Mouse (Mus musculus): ENCODE data around the gene Cox7a2. TPM values are rescaled to one million over a fixed set of nuclear protein-coding genes. Genes with fewer than 3 reads are reported as not detected.

Gene Cox7a2
- polyA plus RNA-seq, 1 experiment from 2014 or later: 635 TPM

GRCm38 (mm10) chr9:79785794-79786085 lies 26.1 kb upstream of the Cox7a2 start:
- Histone ChIP-seq H3K36me3 (ENCODE audit: control insufficient read depth, insufficient read depth, low read length) (no peaks in the 10 kb centered on the region), H3K4me2 (ENCODE audit: low read depth) (no peak overlapping the region), H3K4me3 (ENCODE audit: low read depth, low read length) (no peak overlapping the region), H3K27ac (ENCODE audit: low read depth, low read length) (no peak overlapping the region), H3K9ac (ENCODE audit: low read length) (no peak overlapping the region), H3K9me3 (ENCODE audit: control insufficient read depth, low read length) (no peaks in the 10 kb centered on the region), H3K27me3 (ENCODE audit: control insufficient read depth, insufficient read depth, low read length) (no peaks in the 10 kb centered on the region), H3K4me1 (ENCODE audit: control insufficient read depth, insufficient read depth, low read length) (peaks cover 3% of the 10 kb centered on the region; the same call in 1 of the 2 replicates)
- WGBS: 80% methylated on average over 2 of the region's 2 CpGs
- no peak for ATAC-seq (ENCODE audit: insufficient read depth, low FRiP score, low TSS enrichment)
- DNase-seq (ENCODE audit: low spot score): no peak

- Histone ChIP-seq H3K9ac (ENCODE audit: low read length) (no peak overlapping the region), H3K27ac (ENCODE audit: low read depth, low read length) (no peak overlapping the region), H3K4me2 (ENCODE audit: low read depth) (no peak overlapping the region), H3K4me3 (ENCODE audit: low read depth, low read length) (no peak overlapping the region), H3K9me3 (ENCODE audit: control insufficient read depth, low read length) (no peaks in the 10 kb centered on the region), H3K4me1 (ENCODE audit: control insufficient read depth, insufficient read depth, low read length) (peaks cover 3% of the 10 kb centered on the region; the same call in 1 of the 2 replicates), H3K27me3 (ENCODE audit: control insufficient read depth, insufficient read depth, low read length) (no peaks in the 10 kb centered on the region), H3K36me3 (ENCODE audit: control insufficient read depth, insufficient read depth, low read length) (no peaks in the 10 kb centered on the region)
- DNase-seq (ENCODE audit: low spot score): no peak
- ATAC-seq (ENCODE audit: insufficient read depth, low FRiP score, low TSS enrichment): no peak
- 72% methylated on average over 2 of the region's 2 CpGs for WGBS
Observed at GRCm38 (mm10) chr9:79784934-79785793, 25.5 kb upstream of the Cox7a2 start.

- Histone ChIP-seq H3K9me3 (ENCODE audit: control insufficient read depth, low read length) (no peaks in the 10 kb centered on the region), H3K9ac (ENCODE audit: low read length) (no peak overlapping the region), H3K36me3 (ENCODE audit: control insufficient read depth, insufficient read depth, low read length) (no peaks in the 10 kb centered on the region), H3K4me1 (ENCODE audit: control insufficient read depth, insufficient read depth, low read length) (peaks cover 3% of the 10 kb centered on the region; the same call in 1 of the 2 replicates), H3K4me3 (ENCODE audit: low read depth, low read length) (no peak overlapping the region), H3K27me3 (ENCODE audit: control insufficient read depth, insufficient read depth, low read length) (no peaks in the 10 kb centered on the region), H3K27ac (ENCODE audit: low read depth, low read length) (no peak overlapping the region), H3K4me2 (ENCODE audit: low read depth) (no peak overlapping the region)
- DNase-seq (ENCODE audit: low spot score) (no peak), ATAC-seq (ENCODE audit: insufficient read depth, low FRiP score, low TSS enrichment) (no peak)
- 48% methylated on average over 3 of the region's 3 CpGs for WGBS
Observed at GRCm38 (mm10) chr9:79784439-79784838, 24.8 kb upstream of the Cox7a2 start.

- 80% methylated on average over 2 of the region's 2 CpGs for WGBS
- H3K9ac ChIP-seq (ENCODE audit: low read length): no peak overlapping the region
- H3K36me3 ChIP-seq (ENCODE audit: control insufficient read depth, insufficient read depth, low read length): no peaks in the 10 kb centered on the region
- H3K4me3 ChIP-seq (ENCODE audit: low read depth, low read length): no peak overlapping the region
- no peaks in the 10 kb centered on the region for H3K27me3 ChIP-seq (ENCODE audit: control insufficient read depth, insufficient read depth, low read length)
- no peak overlapping the region for H3K4me2 ChIP-seq (ENCODE audit: low read depth)
- H3K27ac ChIP-seq (ENCODE audit: low read depth, low read length): no peak overlapping the region
- ATAC-seq (ENCODE audit: insufficient read depth, low FRiP score, low TSS enrichment): no peak
- no peaks in the 10 kb centered on the region for H3K9me3 ChIP-seq (ENCODE audit: control insufficient read depth, low read length)
- DNase-seq (ENCODE audit: low spot score): no peak
- peaks cover under 1% of the 10 kb centered on the region; the same call in 1 of the 2 replicates for H3K4me1 ChIP-seq (ENCODE audit: control insufficient read depth, insufficient read depth, low read length)
Observed at GRCm38 (mm10) chr9:79779354-79779753, 19.7 kb upstream of the Cox7a2 start.

GRCm38 (mm10) chr9:79766991-79767545 lies 7.4 kb upstream of the Cox7a2 start:
- Histone ChIP-seq H3K9ac (ENCODE audit: low read length) (no peak overlapping the region), H3K4me3 (ENCODE audit: low read depth, low read length) (no peak overlapping the region), H3K27ac (ENCODE audit: low read depth, low read length) (no peak overlapping the region), H3K9me3 (ENCODE audit: control insufficient read depth, low read length) (no peaks in the 10 kb centered on the region), H3K27me3 (ENCODE audit: control insufficient read depth, insufficient read depth, low read length) (no peaks in the 10 kb centered on the region), H3K4me2 (ENCODE audit: low read depth) (no peak overlapping the region), H3K36me3 (ENCODE audit: control insufficient read depth, insufficient read depth, low read length) (no peaks in the 10 kb centered on the region), H3K4me1 (ENCODE audit: control insufficient read depth, insufficient read depth, low read length) (no peaks in the 10 kb centered on the region)
- WGBS: 95% methylated on average over 5 of the region's 5 CpGs
- DNase-seq (ENCODE audit: low spot score) (no peak), ATAC-seq (ENCODE audit: insufficient read depth, low FRiP score, low TSS enrichment) (no peak)

- H3K36me3 ChIP-seq (ENCODE audit: control insufficient read depth, insufficient read depth, low read length): no peaks in the 10 kb centered on the region
- no peaks in the 10 kb centered on the region for H3K27me3 ChIP-seq (ENCODE audit: control insufficient read depth, insufficient read depth, low read length)
- H3K4me1 ChIP-seq (ENCODE audit: control insufficient read depth, insufficient read depth, low read length): 0 out of 2 replicates have a peak, but pooled peaks cover 2% of the 10 kb centered on the region
- no peak overlapping the region for H3K4me3 ChIP-seq (ENCODE audit: low read depth, low read length)
- H3K9ac ChIP-seq (ENCODE audit: low read length): no peak overlapping the region
- DNase-seq (ENCODE audit: low spot score) (no peak), ATAC-seq (ENCODE audit: insufficient read depth, low FRiP score, low TSS enrichment) (no peak)
- no peak overlapping the region for H3K4me2 ChIP-seq (ENCODE audit: low read depth)
- no peaks in the 10 kb centered on the region for H3K9me3 ChIP-seq (ENCODE audit: control insufficient read depth, low read length)
- WGBS: 85% methylated on average over 4 of the region's 4 CpGs
- no peak overlapping the region for H3K27ac ChIP-seq (ENCODE audit: low read depth, low read length)
Observed at GRCm38 (mm10) chr9:79765329-79765728, 5.7 kb upstream of the Cox7a2 start.

- peaks cover 5% of the 10 kb centered on the region; the same call in 1 of the 2 replicates for H3K4me1 ChIP-seq (ENCODE audit: control insufficient read depth, insufficient read depth, low read length)
- 78% methylated on average over 6 of the region's 6 CpGs for WGBS
- H3K27me3 ChIP-seq (ENCODE audit: control insufficient read depth, insufficient read depth, low read length): no peaks in the 10 kb centered on the region
- no peaks in the 10 kb centered on the region for H3K9me3 ChIP-seq (ENCODE audit: control insufficient read depth, low read length)
- ATAC-seq (ENCODE audit: insufficient read depth, low FRiP score, low TSS enrichment) (no peak), DNase-seq (ENCODE audit: low spot score) (no peak)
- H3K4me2 ChIP-seq (ENCODE audit: low read depth): no peak overlapping the region
- no peaks in the 10 kb centered on the region for H3K36me3 ChIP-seq (ENCODE audit: control insufficient read depth, insufficient read depth, low read length)
- H3K9ac ChIP-seq (ENCODE audit: low read length): no peak overlapping the region
- no peak overlapping the region for H3K27ac ChIP-seq (ENCODE audit: low read depth, low read length)
- no peak overlapping the region for H3K4me3 ChIP-seq (ENCODE audit: low read depth, low read length)
Observed at GRCm38 (mm10) chr9:79762519-79762918, 2.8 kb upstream of the Cox7a2 start.

- WGBS: 10% methylated on average over 14 of the region's 14 CpGs
- Histone ChIP-seq H3K9me3 (ENCODE audit: control insufficient read depth, low read length) (no peaks in the 10 kb centered on the region), H3K4me3 (ENCODE audit: low read depth, low read length) (peak overlapping the region; percentile 78), H3K27ac (ENCODE audit: low read depth, low read length) (peak overlapping the region; percentile 83), H3K4me2 (ENCODE audit: low read depth) (peak overlapping the region; percentile 84), H3K4me1 (ENCODE audit: control insufficient read depth, insufficient read depth, low read length) (peaks cover 5% of the 10 kb centered on the region; the same call in 1 of the 2 replicates), H3K9ac (ENCODE audit: low read length) (peak overlapping the region; percentile 80), H3K36me3 (ENCODE audit: control insufficient read depth, insufficient read depth, low read length) (no peaks in the 10 kb centered on the region), H3K27me3 (ENCODE audit: control insufficient read depth, insufficient read depth, low read length) (no peaks in the 10 kb centered on the region)
- ATAC-seq (ENCODE audit: insufficient read depth, low FRiP score, low TSS enrichment) (peak; percentile 49), DNase-seq (ENCODE audit: low spot score) (no peak)
Observed at GRCm38 (mm10) chr9:79760076-79760475, 398 bp upstream of the Cox7a2 start.

- no peak for ATAC-seq (ENCODE audit: insufficient read depth, low FRiP score, low TSS enrichment)
- Histone ChIP-seq H3K27me3 (ENCODE audit: control insufficient read depth, insufficient read depth, low read length) (no peaks in the 10 kb centered on the region), H3K4me3 (ENCODE audit: low read depth, low read length) (no peak overlapping the region), H3K36me3 (ENCODE audit: control insufficient read depth, insufficient read depth, low read length) (no peaks in the 10 kb centered on the region), H3K4me2 (ENCODE audit: low read depth) (no peak overlapping the region), H3K9ac (ENCODE audit: low read length) (no peak overlapping the region), H3K4me1 (ENCODE audit: control insufficient read depth, insufficient read depth, low read length) (peaks cover 4% of the 10 kb centered on the region; the same call in 1 of the 2 replicates), H3K27ac (ENCODE audit: low read depth, low read length) (no peak overlapping the region), H3K9me3 (ENCODE audit: control insufficient read depth, low read length) (no peaks in the 10 kb centered on the region)
- no peak for DNase-seq (ENCODE audit: low spot score)
- 93% methylated on average over 4 of the region's 4 CpGs for WGBS
Observed at GRCm38 (mm10) chr9:79755311-79755710, 4.4 kb downstream of the Cox7a2 start.

All from neural tube, embryonic 11.5 days (tissue).